9 mouse cellular contexts compared by ENCODE assay signal in the genomic region with DNA sequence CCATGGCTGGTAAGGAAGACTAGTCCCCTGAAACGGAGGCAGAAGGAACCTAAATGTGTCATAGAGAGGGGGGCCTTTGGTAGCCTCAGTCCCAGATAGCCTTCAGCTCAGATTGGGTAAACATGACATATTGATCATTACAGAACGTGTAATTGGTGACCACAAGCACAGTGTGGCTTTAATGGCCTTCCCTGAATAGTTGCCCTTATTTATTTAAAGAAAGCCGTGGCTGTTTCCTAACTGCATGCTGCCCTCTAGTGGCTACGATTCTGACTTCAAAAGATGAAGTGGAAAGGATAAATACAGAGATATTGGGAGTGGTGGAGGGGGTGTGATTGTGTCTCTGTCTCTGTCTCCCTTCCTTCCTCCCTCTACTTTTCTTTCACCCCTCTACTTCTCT.
DNase-seq lines count a peak whose midpoint lies in the region; ATAC-seq lines count a peak whose summit lies in the region.
"Had no signal": no experiment of that assay in that cellular context is flagged by ENCODE, and none has a peak within 500 bp of the region (broad histone marks: within the 10 kb centered on the region; RNA-seq: fewer than 3 reads in every experiment).

No protein-coding gene starts in this region.

- no peaks in the 10 kb centered on the region for H3K36me3 ChIP-seq in midbrain, embryonic 10.5 days
- no peaks in the 10 kb centered on the region for H3K36me3 ChIP-seq in midbrain, embryonic 15.5 days (replicated peaks)
- no peaks in the 10 kb centered on the region for H3K36me3 ChIP-seq in hindbrain, embryonic 16.5 days (ENCODE audit: control insufficient read depth, insufficient read depth, low read length)
- H3K36me3 ChIP-seq: embryonic facial prominence, embryonic 12.5 days had no signal

- peak; percentile 55 for DNase-seq in midbrain, embryonic 10.5 days (ENCODE audit: low spot score)
- DNase-seq in brain, adult 2 months (ENCODE audit: low read depth, low spot score) = peak; percentile 81
- peak; percentile 49 for DNase-seq in fibroblast of lung, adult 2 months (ENCODE audit: low read depth)
- DNase-seq in layer of hippocampus, postnatal 36 days = peak; percentile 43 to 61
- DNase-seq in thymus, postnatal 14 days = peak; percentile 35

- no peak overlapping the region for H3K4me3 ChIP-seq in midbrain, embryonic 10.5 days
- no peak overlapping the region for H3K4me3 ChIP-seq in midbrain, embryonic 15.5 days
- no peak overlapping the region for H3K4me3 ChIP-seq in hindbrain, embryonic 16.5 days (ENCODE audit: low read length)
- H3K4me3 ChIP-seq: embryonic facial prominence, embryonic 12.5 days had no signal

- ATAC-seq in midbrain, embryonic 15.5 days (replicated peaks) = no peak
- ATAC-seq in hindbrain, embryonic 16.5 days = peak; percentile 40; the same call in 1 of the 2 replicates
- peak; percentile 81 for ATAC-seq in megakaryocyte progenitor cell, adult 5-6 weeks (replicated peaks; ENCODE audit: poor library complexity)

- WGBS in midbrain, embryonic 10.5 days = 20% methylated on average over 4 of the region's 4 CpGs
- WGBS in midbrain, embryonic 15.5 days = 19% methylated on average over 4 of the region's 4 CpGs
- WGBS in hindbrain, embryonic 16.5 days = 21% methylated on average over 4 of the region's 4 CpGs

- H3K4me2 ChIP-seq in midbrain, embryonic 15.5 days = no peak overlapping the region
- H3K4me2 ChIP-seq in hindbrain, embryonic 16.5 days (ENCODE audit: low read length) = no peak overlapping the region
- H3K4me2 ChIP-seq: embryonic facial prominence, embryonic 12.5 days had no signal

- H3K27ac ChIP-seq in midbrain, embryonic 10.5 days (replicated peaks) = no peak overlapping the region
- no peak overlapping the region for H3K27ac ChIP-seq in midbrain, embryonic 15.5 days
- H3K27ac ChIP-seq in hindbrain, embryonic 16.5 days (ENCODE audit: low read depth, low read length) = no peak overlapping the region
- H3K27ac ChIP-seq: embryonic facial prominence, embryonic 12.5 days had no signal

- H3K4me1 ChIP-seq in midbrain, embryonic 10.5 days = no peaks in the 10 kb centered on the region
- H3K4me1 ChIP-seq in midbrain, embryonic 15.5 days = no peaks in the 10 kb centered on the region
- no peaks in the 10 kb centered on the region for H3K4me1 ChIP-seq in hindbrain, embryonic 16.5 days (ENCODE audit: control insufficient read depth, insufficient read depth, low read depth, low read length)

- no peak overlapping the region for H3K9ac ChIP-seq in midbrain, embryonic 15.5 days
- no peak overlapping the region for H3K9ac ChIP-seq in hindbrain, embryonic 16.5 days (ENCODE audit: low read depth, low read length)
- H3K9ac ChIP-seq: embryonic facial prominence, embryonic 12.5 days had no signal

- peaks cover 12% of the 10 kb centered on the region; the same call in 1 of the 2 replicates for H3K27me3 ChIP-seq in midbrain, embryonic 10.5 days (ENCODE audit: low read depth, poor library complexity, severe bottlenecking)
- H3K27me3 ChIP-seq in midbrain, embryonic 15.5 days (replicated peaks) = no peaks in the 10 kb centered on the region; the same call in 1 of the 2 replicates
- H3K27me3 ChIP-seq in hindbrain, embryonic 16.5 days (replicated peaks; ENCODE audit: control insufficient read depth, insufficient read depth, low read length) = no peaks in the 10 kb centered on the region
- H3K27me3 ChIP-seq: embryonic facial prominence, embryonic 12.5 days had no signal

- no peaks in the 10 kb centered on the region for H3K9me3 ChIP-seq in midbrain, embryonic 10.5 days (replicated peaks)
- H3K9me3 ChIP-seq in midbrain, embryonic 15.5 days = no peaks in the 10 kb centered on the region
- H3K9me3 ChIP-seq in hindbrain, embryonic 16.5 days (ENCODE audit: control insufficient read depth, low read length) = no peaks in the 10 kb centered on the region
- H3K9me3 ChIP-seq: embryonic facial prominence, embryonic 12.5 days had no signal
